Mouse (Mus musculus) lung, adult 2 months (tissue): Measurements from ENCODE around the gene Aadac.

Experiments used
- CTCF ChIP-seq: fragments of 200-500 bp; IDR thresholded peaks from 2 replicates; pipeline ENCODE4 v1.5.1; 2011; ENCODE audit warnings: mild to moderate bottlenecking, low read length, control low read depth; ENCODE audit not compliant: insufficient read depth
- POLR2A ChIP-seq: fragments of 200-500 bp; IDR thresholded peaks from 2 replicates; pipeline ENCODE4 v1.6.1; 2011; ENCODE audit warnings: low read depth, mild to moderate bottlenecking, control low read depth, low read length, borderline replicate concordance; ENCODE audit errors: extremely low read depth

GRCm38 (mm10) chr3:60006443-60006842 is 19.1 kb upstream of the Aadac start, which contains the start of gene Aadacl2:
- TF ChIP-seq POLR2A (no peak), CTCF (no peak)
